Mouse (Mus musculus): ENCODE data around the gene Cldn34c3.
"Not testable (repeated sequence)": the region's sequence is repeated elsewhere in the genome, so short reads cannot be mapped to it uniquely, and the experiment has no call there.

The Cldn34c3 gene

DNA sequence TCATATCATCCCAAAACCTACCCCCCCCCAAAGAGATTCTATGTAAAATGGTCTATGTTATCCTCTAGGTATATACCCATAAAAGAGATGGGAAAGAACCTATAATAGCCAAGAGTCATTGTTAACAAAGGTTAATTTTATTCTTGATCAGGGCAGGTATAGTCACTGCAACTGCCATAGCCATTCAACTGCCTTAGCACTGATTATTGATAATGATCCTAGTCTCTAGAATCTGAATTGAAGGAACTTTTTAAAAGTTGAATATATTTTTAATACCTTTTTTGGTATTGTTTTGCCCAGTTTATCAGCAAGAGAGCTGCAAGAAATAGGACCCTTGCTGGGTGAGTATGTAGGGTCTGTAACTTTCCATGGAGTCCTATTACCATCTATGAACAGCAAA is at the start of gene Cldn34c3:
Gene Cldn34c3 (plus strand): TSS at position 301 of the 400 bp plus-strand sequence.
- DNase-seq, result not testable (repeated sequence)

All from cerebellum, adult 8-10 months (tissue).